Mouse (Mus musculus) CH12.LX (cell line): ENCODE measurements around the gene 4930523C07Rik.

Experiments used
- CTCF ChIP-seq, 2 experiments: IDR thresholded peaks in 1 of 2; conservative IDR thresholded peaks in 1 of 2; 2 replicates each; pipeline ENCODE4 v1.5.1; 2011 to 2012; ENCODE audit warnings: low read depth in 2 of 2, low read length in 2 of 2, improper control_type of control experiment in 1 of 2, inconsistent platforms in 1 of 2, mild to moderate bottlenecking in 1 of 2, moderate library complexity in 1 of 2
- EP300 ChIP-seq: IDR thresholded peaks from 2 replicates; pipeline ENCODE4 v1.6.1; 2011; ENCODE audit warnings: low read length, improper control_type of control experiment
- JUND ChIP-seq: conservative IDR thresholded peaks from 2 replicates; pipeline ENCODE4 v1.6.1; 2011; ENCODE audit warnings: low read depth, low read length, improper control_type of control experiment
- POLR2A ChIP-seq: IDR thresholded peaks from 2 replicates; pipeline ENCODE4 v1.6.1; 2011; ENCODE audit warnings: low read depth, mild to moderate bottlenecking, improper control_type of control experiment, low read length
- RCOR1 ChIP-seq: conservative IDR thresholded peaks from 2 replicates; pipeline ENCODE4 v1.6.1; 2012; ENCODE audit warnings: low read depth, mild to moderate bottlenecking, inconsistent platforms, low read length, improper control_type of control experiment
- USF1 ChIP-seq: IDR thresholded peaks from 2 replicates; pipeline ENCODE4 v1.6.1; 2014; ENCODE audit warnings: low read depth, mild to moderate bottlenecking, inconsistent platforms, low read length, improper control_type of control experiment
- USF2 ChIP-seq: conservative IDR thresholded peaks from 2 replicates; pipeline ENCODE4 v1.6.1; 2011; ENCODE audit warnings: low read depth, low read length, improper control_type of control experiment
- ZNF384 ChIP-seq: IDR thresholded peaks from 2 replicates; pipeline ENCODE4 v1.6.1; 2012; ENCODE audit warnings: low read depth, low read length, improper control_type of control experiment, inconsistent platforms

DNA sequence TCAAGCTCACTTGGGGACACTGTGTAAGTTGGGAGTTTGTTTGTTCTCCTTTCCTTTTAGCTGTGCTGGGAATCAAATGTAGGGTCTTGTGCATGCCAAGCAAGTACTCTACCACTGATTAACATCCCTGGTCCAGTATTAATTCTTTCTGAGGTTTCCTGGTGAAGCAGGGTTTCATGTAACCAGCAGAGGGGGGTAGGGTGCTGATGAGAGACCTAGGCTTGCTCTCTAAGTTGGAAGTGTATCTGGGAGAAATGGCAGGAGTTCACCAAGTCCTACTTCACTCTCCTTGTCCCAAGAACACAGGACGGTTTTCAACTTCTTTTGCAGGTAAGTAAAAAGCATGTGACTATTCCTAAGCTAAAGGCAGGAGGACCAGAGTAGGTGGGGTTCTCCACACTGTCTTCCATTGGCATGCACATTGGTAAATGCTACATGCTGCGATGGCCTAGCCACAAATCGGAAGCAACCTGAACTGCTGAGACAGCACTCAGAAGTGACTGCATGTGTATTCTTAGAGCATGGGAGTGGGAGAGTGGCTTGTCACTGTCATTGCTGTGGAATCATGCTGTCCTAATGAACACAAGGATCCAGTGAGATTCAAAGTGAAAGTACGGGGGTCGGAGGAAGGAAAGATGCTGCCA lies 55.6 kb downstream of the 4930523C07Rik start:
- no peak for TF ChIP-seq EP300
- peak; percentile 40 to 85; a peak in 3 of 4 replicates for TF ChIP-seq CTCF (conservative IDR thresholded peaks at IDR 0.05 in 1 of 2, IDR thresholded peaks at IDR 0.05 in 1 of 2; ENCODE audit: low read depth in 2 of 2, low read length in 2 of 2)
- no peak for TF ChIP-seq ZNF384
- no peak for TF ChIP-seq USF1
- no peak for TF ChIP-seq POLR2A
- no peak for TF ChIP-seq JUND
- TF ChIP-seq USF2: no peak
- no peak for TF ChIP-seq RCOR1
